Mouse (Mus musculus) heart, embryonic 12.5 days (tissue): ENCODE measurements at regions not wholly inside any gene's neighbourhood (a gene's known extent, or its start where the extent isn't known, plus 50 kb on each side); places are given as distances from the start of the nearest gene placed in this dataset.

Experiments used
- ATAC-seq: fragments of 200-750 bp; cut with Nextera tagmentation; 2 replicates; pipeline ENCODE4 v1.8.0; 2017; ENCODE audit warnings: moderate TSS enrichment, moderate library complexity; ENCODE audit not compliant: insufficient number of reproducible peaks, low FRiP score
- H3K27ac ChIP-seq: fragments of 300-500 bp; sonication (generic); 2 replicates; pipeline ENCODE4 v1.5.1; 2016; ENCODE audit warnings: mild to moderate bottlenecking, moderate library complexity; ENCODE audit not compliant: poor library complexity, severe bottlenecking
- H3K27me3 ChIP-seq: fragments of 300-500 bp; sonication (generic); replicated peaks from 2 replicates; pipeline ENCODE4 v1.6.1; 2016; ENCODE audit warnings: mild to moderate bottlenecking, moderate library complexity
- H3K36me3 ChIP-seq: fragments of 300-500 bp; sonication (generic); 2 replicates; pipeline ENCODE4 v1.6.1; 2016; ENCODE audit warnings: mild to moderate bottlenecking, moderate library complexity
- H3K4me1 ChIP-seq: fragments of 300-500 bp; sonication (generic); replicated peaks from 2 replicates; pipeline ENCODE4 v1.6.1; 2016; ENCODE audit warnings: mild to moderate bottlenecking
- H3K4me2 ChIP-seq: fragments of 300-500 bp; sonication (generic); 2 replicates; pipeline ENCODE4 v1.6.1; 2016; ENCODE audit warnings: mild to moderate bottlenecking, moderate library complexity
- H3K4me3 ChIP-seq: fragments of 300-500 bp; sonication (generic); 2 replicates; pipeline ENCODE4 v1.5.1; 2016; ENCODE audit warnings: mild to moderate bottlenecking
- H3K9ac ChIP-seq: fragments of 300-500 bp; sonication (generic); 2 replicates; pipeline ENCODE4 v1.6.1; 2016; ENCODE audit warnings: mild to moderate bottlenecking, moderate library complexity
- H3K9me3 ChIP-seq: fragments of 300-500 bp; sonication (generic); replicated peaks from 2 replicates; pipeline ENCODE4 v1.6.1; 2016; ENCODE audit warnings: mild to moderate bottlenecking, moderate library complexity
- WGBS: fragments of 180-500 bp; shearing (Covaris S2); methylation state at CpG from one replicate; pipeline ENCODE4 v1.1.7; 2016; 5-methylcytosine and 5-hydroxymethylcytosine counted together

- no peak overlapping the region for H3K9ac ChIP-seq
- H3K4me2 ChIP-seq, result no peak overlapping the region
- no peak overlapping the region for H3K4me3 ChIP-seq
- no peak overlapping the region for H3K27ac ChIP-seq
- no peaks in the 10 kb centered on the region for H3K36me3 ChIP-seq
- WGBS, result 71% methylated on average over 9 of the region's 9 CpGs
- no peaks in the 10 kb centered on the region for H3K4me1 ChIP-seq
- ATAC-seq, result no peak
- H3K27me3 ChIP-seq, result no peaks in the 10 kb centered on the region
- no peaks in the 10 kb centered on the region for H3K9me3 ChIP-seq
Observed at GRCm38 (mm10) chr2:101464291-101465140, 160.0 kb upstream of the Rag2 start.

- 83% methylated on average over 6 of the region's 6 CpGs for WGBS
- H3K27me3 ChIP-seq, result no peaks in the 10 kb centered on the region
- H3K27ac ChIP-seq, result no peak overlapping the region
- H3K36me3 ChIP-seq, result no peaks in the 10 kb centered on the region
- no peaks in the 10 kb centered on the region for H3K4me1 ChIP-seq
- H3K4me3 ChIP-seq, result no peak overlapping the region
- ATAC-seq, result no peak
- no peak overlapping the region for H3K9ac ChIP-seq
- H3K9me3 ChIP-seq, result no peaks in the 10 kb centered on the region
- no peak overlapping the region for H3K4me2 ChIP-seq
Observed at GRCm38 (mm10) chr2:101470569-101471100, 153.9 kb upstream of the Rag2 start.

- Histone ChIP-seq H3K9ac (no peak overlapping the region), H3K27me3 (no peaks in the 10 kb centered on the region), H3K4me2 (no peak overlapping the region), H3K27ac (no peak overlapping the region), H3K36me3 (no peaks in the 10 kb centered on the region), H3K4me3 (no peak overlapping the region), H3K4me1 (no peaks in the 10 kb centered on the region), H3K9me3 (no peaks in the 10 kb centered on the region)
- no peak for ATAC-seq
- WGBS, result 31% methylated on average over 8 of the region's 8 CpGs
Observed at GRCm38 (mm10) chr2:101472449-101473115, 151.9 kb upstream of the Rag2 start.

- no peak overlapping the region for H3K4me2 ChIP-seq
- no peaks in the 10 kb centered on the region for H3K36me3 ChIP-seq
- H3K4me3 ChIP-seq, result no peak overlapping the region
- no peak for ATAC-seq
- no peaks in the 10 kb centered on the region for H3K4me1 ChIP-seq
- no peaks in the 10 kb centered on the region for H3K27me3 ChIP-seq
- H3K9me3 ChIP-seq, result no peaks in the 10 kb centered on the region
- no peak overlapping the region for H3K9ac ChIP-seq
- WGBS, result 84% methylated on average over 4 of the region's 4 CpGs
- H3K27ac ChIP-seq, result no peak overlapping the region
Observed at GRCm38 (mm10) chr2:101473116-101473485, 151.4 kb upstream of the Rag2 start.

GRCm38 (mm10) chr2:101476862-101477261 is 147.7 kb upstream of the Rag2 start:
- Histone ChIP-seq H3K27me3 (no peaks in the 10 kb centered on the region), H3K9me3 (no peaks in the 10 kb centered on the region), H3K4me3 (no peak overlapping the region), H3K4me1 (no peaks in the 10 kb centered on the region), H3K27ac (no peak overlapping the region), H3K36me3 (no peaks in the 10 kb centered on the region), H3K4me2 (no peak overlapping the region), H3K9ac (no peak overlapping the region)
- ATAC-seq, result no peak
- WGBS, result 56% methylated on average over 2 of the region's 2 CpGs

- Histone ChIP-seq H3K4me2 (no peak overlapping the region), H3K4me1 (no peaks in the 10 kb centered on the region), H3K27me3 (no peaks in the 10 kb centered on the region), H3K9ac (no peak overlapping the region), H3K36me3 (no peaks in the 10 kb centered on the region), H3K9me3 (no peaks in the 10 kb centered on the region), H3K27ac (no peak overlapping the region), H3K4me3 (no peak overlapping the region)
- ATAC-seq, result no peak
- WGBS, result 86% methylated on average over 2 of the region's 2 CpGs
Observed at GRCm38 (mm10) chr2:101490207-101490606, 134.3 kb upstream of the Rag2 start.

- Histone ChIP-seq H3K4me3 (no peak overlapping the region), H3K27ac (no peak overlapping the region), H3K27me3 (no peaks in the 10 kb centered on the region), H3K9me3 (no peaks in the 10 kb centered on the region), H3K36me3 (no peaks in the 10 kb centered on the region), H3K4me2 (no peak overlapping the region), H3K4me1 (no peaks in the 10 kb centered on the region), H3K9ac (no peak overlapping the region)
- 78% methylated on average over 3 of the region's 3 CpGs for WGBS
- no peak for ATAC-seq
Observed at GRCm38 (mm10) chr2:101491762-101492161, 132.8 kb upstream of the Rag2 start.

GRCm38 (mm10) chr2:101508116-101508515 is 116.4 kb upstream of the Rag2 start:
- Histone ChIP-seq H3K36me3 (no peaks in the 10 kb centered on the region), H3K27me3 (no peaks in the 10 kb centered on the region), H3K4me2 (no peak overlapping the region), H3K4me3 (no peak overlapping the region), H3K9ac (no peak overlapping the region), H3K9me3 (no peaks in the 10 kb centered on the region), H3K4me1 (no peaks in the 10 kb centered on the region), H3K27ac (no peak overlapping the region)
- no peak for ATAC-seq
